Mouse (Mus musculus) kidney, postnatal 0 days (tissue): Measurements from ENCODE around the gene Atp2a3. TPM values are rescaled to one million over a fixed set of nuclear protein-coding genes. Genes with fewer than 3 reads are reported as not detected.

Experiments used
- ATAC-seq: fragments of 200-750 bp; cut with Nextera tagmentation; replicated peaks from 2 replicates; pipeline ENCODE4 v1.8.0; 2017; ENCODE audit warnings: low read depth, moderate number of reproducible peaks, moderate TSS enrichment, moderate library complexity; ENCODE audit not compliant: low FRiP score
- DNase-seq: peaks from one replicate; pipeline ENCODE4 v3.0.0-alpha.2; 2016; ENCODE audit warnings: low spot score
- H3K27ac ChIP-seq: fragments of 300-500 bp; sonication (generic); 2 replicates; pipeline ENCODE4 v1.5.1; 2014; ENCODE audit warnings: mild to moderate bottlenecking
- H3K27me3 ChIP-seq: fragments of 300-500 bp; sonication (generic); 2 replicates; pipeline ENCODE4 v1.6.1; 2014; ENCODE audit warnings: low read length, mixed read lengths; ENCODE audit not compliant: insufficient read depth
- H3K36me3 ChIP-seq: fragments of 300-500 bp; sonication (generic); 2 replicates; pipeline ENCODE4 v1.6.1; 2014; ENCODE audit warnings: low read length, mixed read lengths; ENCODE audit not compliant: insufficient read depth
- H3K4me1 ChIP-seq: fragments of 300-500 bp; sonication (generic); replicated peaks from 2 replicates; pipeline ENCODE4 v1.6.1; 2014; ENCODE audit warnings: antibody characterized with exemption, low read length, mixed read lengths; ENCODE audit not compliant: insufficient read depth
- H3K4me2 ChIP-seq: fragments of 300-500 bp; sonication (generic); 2 replicates; pipeline ENCODE4 v1.6.1; 2014; ENCODE audit warnings: mild to moderate bottlenecking, low read length, moderate library complexity, mixed read lengths
- H3K4me3 ChIP-seq: fragments of 300-500 bp; sonication (generic); replicated peaks from 2 replicates; pipeline ENCODE4 v1.5.1; 2014; ENCODE audit warnings: low read depth, low read length
- H3K9ac ChIP-seq: fragments of 300-500 bp; sonication (generic); 2 replicates; pipeline ENCODE4 v1.6.1; 2014; ENCODE audit warnings: low read depth, low read length
- H3K9me3 ChIP-seq: fragments of 300-500 bp; sonication (generic); replicated peaks from 2 replicates; pipeline ENCODE4 v1.6.1; 2016; ENCODE audit warnings: low read length, inconsistent platforms, mixed read lengths
- CTCF ChIP-seq: IDR thresholded peaks from 2 replicates; pipeline ENCODE4 v1.5.1; 2016; ENCODE audit warnings: antibody characterized with exemption, low read depth, mild to moderate bottlenecking, moderate library complexity
- WGBS: fragments of 180-500 bp; shearing (Covaris S2); extraction: QIAGEN DNeasy Blood & Tissue Kit; methylation state at CpG from one replicate; pipeline ENCODE4 v1.1.7; 2014; 5-methylcytosine and 5-hydroxymethylcytosine counted together
- polyA plus RNA-seq: library from polyadenylated mRNA; unstranded; fragments of >200 nt; fragmentation: Nextera tagmentation; extraction: Ambion mirVana; gene quantifications from 2 replicates; pipeline ENCODE4 v1.2.1, GENCODE M21; 2015

Gene Atp2a3
- polyA plus RNA-seq, 1 experiment from 2014 or later: 9.9 TPM

DNA sequence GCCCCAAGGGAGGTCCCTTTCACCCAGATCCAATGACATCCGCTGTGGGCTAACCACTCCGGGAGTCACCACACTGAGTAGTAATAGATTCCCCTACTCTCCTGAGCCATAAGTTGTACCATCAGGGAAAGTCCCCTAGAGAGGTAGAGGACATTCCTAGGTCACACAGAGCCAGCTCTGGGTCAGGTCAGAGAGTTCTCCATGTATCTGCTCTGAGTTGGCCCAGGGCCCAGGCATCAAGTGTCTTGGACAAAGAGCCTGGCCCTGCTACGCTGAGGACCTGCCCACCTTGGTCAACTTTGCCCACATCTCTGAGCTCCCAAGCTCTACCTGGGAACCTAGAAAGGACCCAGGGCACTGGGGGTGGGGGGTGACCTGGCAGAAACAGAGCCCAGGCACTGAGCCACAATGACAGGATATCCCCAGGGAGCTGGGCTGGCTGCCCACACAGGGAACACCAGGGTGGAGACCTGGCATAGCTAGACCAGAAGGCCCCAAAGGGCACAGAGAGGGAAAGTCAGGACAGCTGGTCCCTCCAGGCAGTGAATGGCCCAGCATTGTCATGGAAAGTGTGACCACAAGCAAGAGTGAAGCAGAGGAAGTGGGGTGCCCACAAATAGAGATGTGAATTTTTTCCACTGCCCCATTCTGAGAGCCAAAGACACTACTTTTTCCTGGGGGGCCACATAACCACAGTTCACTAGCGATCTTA lies 7.4 kb upstream of the Atp2a3 start:
- ATAC-seq (0 out of 2 replicates have a peak, but pooled peaks have one; percentile 16), DNase-seq (no peak)
- Histone ChIP-seq H3K27me3 (no peaks in the 10 kb centered on the region), H3K27ac (peak overlapping the region; percentile 36), H3K4me3 (no peak overlapping the region), H3K9ac (no peak overlapping the region), H3K9me3 (no peaks in the 10 kb centered on the region), H3K4me1 (peaks cover 13% of the 10 kb centered on the region), H3K36me3 (no peaks in the 10 kb centered on the region), H3K4me2 (no peak overlapping the region)
- TF ChIP-seq CTCF: no peak
- WGBS: 83% methylated on average over 4 of the region's 4 CpGs

DNA sequence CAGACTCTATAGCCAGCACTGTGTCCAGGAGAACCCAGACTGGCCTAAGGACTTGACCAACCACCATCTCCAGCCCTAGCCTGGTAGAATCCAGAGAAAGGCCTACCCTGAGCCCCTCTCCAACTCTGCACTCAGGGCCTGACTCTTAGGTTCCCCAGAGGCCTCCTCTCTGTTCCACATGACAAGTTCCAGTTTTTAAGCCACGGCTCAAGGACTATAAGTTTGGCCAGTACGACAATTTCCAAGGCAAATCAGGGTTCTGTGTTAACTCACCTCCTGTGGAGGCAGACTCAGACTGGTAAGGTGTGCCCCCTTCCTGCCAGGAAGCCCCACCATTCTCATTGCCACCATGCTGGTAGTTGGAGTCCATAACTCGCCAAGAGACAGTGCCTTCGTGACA lies 6.8 kb upstream of the Atp2a3 start:
- 73% methylated on average over 4 of the region's 4 CpGs for WGBS
- H3K9ac ChIP-seq: no peak overlapping the region
- H3K4me1 ChIP-seq: peaks cover 13% of the 10 kb centered on the region
- H3K27ac ChIP-seq: 0 out of 2 replicates have a peak overlapping the region, but pooled peaks have one; percentile 36
- H3K4me2 ChIP-seq: no peak overlapping the region
- no peaks in the 10 kb centered on the region; the same call in 1 of the 2 replicates for H3K27me3 ChIP-seq
- no peak for TF ChIP-seq CTCF
- H3K36me3 ChIP-seq: no peaks in the 10 kb centered on the region
- no peak overlapping the region for H3K4me3 ChIP-seq
- DNase-seq (no peak), ATAC-seq (no peak)
- H3K9me3 ChIP-seq: no peaks in the 10 kb centered on the region

DNA sequence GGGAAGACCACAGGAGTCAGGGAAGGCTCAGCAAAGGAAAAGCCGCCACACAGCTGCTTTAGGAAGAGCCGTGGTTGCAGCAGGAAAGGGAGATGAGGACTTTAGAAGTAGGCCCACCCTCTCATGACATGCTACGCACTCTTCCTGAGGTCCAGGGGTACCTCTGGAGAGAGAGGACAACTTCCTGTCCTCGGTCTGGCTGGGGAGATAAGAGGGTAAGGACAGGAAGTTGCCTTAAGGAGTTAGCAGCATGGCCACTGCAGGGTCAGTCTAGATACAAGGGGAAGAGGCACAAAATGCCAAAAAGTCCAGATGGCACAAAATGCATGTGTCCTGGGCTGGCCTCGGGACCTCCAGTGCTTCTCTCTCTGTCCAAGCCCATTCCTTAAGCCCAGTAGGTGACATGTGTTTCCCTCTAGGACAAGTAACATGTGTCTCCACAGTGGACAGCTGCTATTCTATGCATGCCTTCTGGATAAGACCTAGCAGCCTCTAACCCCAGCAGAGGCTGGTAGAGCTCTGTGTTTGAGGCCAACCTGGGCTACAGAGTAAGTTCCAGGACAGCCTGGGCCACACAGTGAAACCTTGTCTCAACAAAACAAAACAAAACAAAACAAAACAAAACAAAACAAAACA lies 5.5 kb upstream of the Atp2a3 start:
- no peaks in the 10 kb centered on the region for H3K9me3 ChIP-seq
- no peak for TF ChIP-seq CTCF
- DNase-seq (no peak), ATAC-seq (no peak)
- H3K4me2 ChIP-seq: no peak overlapping the region
- H3K27me3 ChIP-seq: no peaks in the 10 kb centered on the region; the same call in 1 of the 2 replicates
- 54% methylated on average over 5 of the region's 5 CpGs for WGBS
- H3K27ac ChIP-seq: no peak overlapping the region
- H3K9ac ChIP-seq: no peak overlapping the region
- peaks cover 13% of the 10 kb centered on the region for H3K4me1 ChIP-seq
- no peaks in the 10 kb centered on the region for H3K36me3 ChIP-seq
- no peak overlapping the region for H3K4me3 ChIP-seq

DNA sequence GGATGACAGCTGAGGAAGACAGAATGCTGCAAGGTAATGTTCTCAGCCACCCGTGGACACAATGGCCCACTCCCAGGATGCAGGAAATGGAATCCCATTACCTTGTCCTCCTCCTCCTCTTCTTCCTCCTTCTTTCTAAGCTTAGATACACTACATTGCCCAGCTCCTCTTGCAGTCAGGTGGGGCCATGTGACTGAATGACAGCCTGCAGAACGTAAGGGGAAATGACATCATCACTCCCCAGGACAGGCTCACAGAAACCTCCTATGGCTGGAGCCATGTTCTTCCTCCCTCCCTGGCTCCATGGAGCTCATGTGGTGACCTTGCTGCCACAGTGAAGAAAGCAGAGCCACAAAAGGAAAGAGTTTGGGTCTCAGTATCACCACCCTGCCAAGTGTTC lies 3.7 kb upstream of the Atp2a3 start:
- no peak for TF ChIP-seq CTCF
- Histone ChIP-seq H3K27me3 (peaks cover 5% of the 10 kb centered on the region), H3K4me1 (peaks cover 16% of the 10 kb centered on the region), H3K4me3 (no peak overlapping the region), H3K36me3 (no peaks in the 10 kb centered on the region), H3K27ac (no peak overlapping the region), H3K9me3 (no peaks in the 10 kb centered on the region), H3K9ac (no peak overlapping the region), H3K4me2 (no peak overlapping the region)
- 32% methylated on average over 2 of the region's 2 CpGs for WGBS
- ATAC-seq (no peak), DNase-seq (no peak)

DNA sequence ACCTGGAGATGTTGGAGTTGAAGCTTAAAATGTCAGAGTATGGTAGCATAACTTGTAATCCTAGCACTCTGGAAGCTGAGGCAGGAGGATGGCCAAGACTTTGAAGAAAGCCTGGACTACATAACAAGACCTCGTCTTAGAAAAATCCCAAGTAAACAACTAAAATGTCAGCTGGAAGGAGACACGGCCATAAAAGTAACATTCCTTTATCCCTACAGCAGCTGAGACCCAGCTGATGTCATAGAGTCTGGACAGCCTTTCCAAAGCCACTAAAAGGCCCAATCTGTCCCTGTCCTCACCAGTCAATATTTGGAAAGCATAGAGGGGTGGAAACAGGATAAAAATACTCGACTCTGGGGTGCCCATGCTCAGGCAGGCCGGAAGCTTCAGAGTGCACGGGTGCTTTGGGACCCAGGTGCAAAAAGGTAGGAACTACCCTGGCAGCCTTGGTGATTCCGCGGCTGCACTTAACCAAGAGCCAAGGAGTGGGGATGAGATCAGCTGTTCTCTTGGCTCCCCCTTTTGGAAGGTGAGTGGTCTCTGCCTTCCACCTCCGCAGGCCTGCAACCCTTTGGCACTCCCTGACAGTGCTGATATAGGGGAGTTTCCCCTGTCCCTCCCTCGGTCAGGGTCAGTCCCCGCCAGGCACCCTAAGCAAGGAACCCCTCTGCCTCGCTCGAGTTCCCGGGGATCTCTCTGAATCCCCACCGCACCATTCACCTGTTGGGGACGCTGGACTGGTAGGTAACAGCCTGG lies 867 bp upstream of the Atp2a3 start:
- peak; percentile 6; the same call in 1 of the 2 replicates for TF ChIP-seq CTCF
- Histone ChIP-seq H3K27me3 (peaks cover 5% of the 10 kb centered on the region), H3K4me1 (peaks cover 14% of the 10 kb centered on the region; the same call in 1 of the 2 replicates), H3K9me3 (no peaks in the 10 kb centered on the region), H3K27ac (no peak overlapping the region), H3K4me2 (no peak overlapping the region), H3K36me3 (no peaks in the 10 kb centered on the region), H3K9ac (no peak overlapping the region), H3K4me3 (no peak overlapping the region)
- WGBS: 18% methylated on average over 15 of the region's 15 CpGs
- ATAC-seq: no peak
- peak; percentile 56 for DNase-seq

DNA sequence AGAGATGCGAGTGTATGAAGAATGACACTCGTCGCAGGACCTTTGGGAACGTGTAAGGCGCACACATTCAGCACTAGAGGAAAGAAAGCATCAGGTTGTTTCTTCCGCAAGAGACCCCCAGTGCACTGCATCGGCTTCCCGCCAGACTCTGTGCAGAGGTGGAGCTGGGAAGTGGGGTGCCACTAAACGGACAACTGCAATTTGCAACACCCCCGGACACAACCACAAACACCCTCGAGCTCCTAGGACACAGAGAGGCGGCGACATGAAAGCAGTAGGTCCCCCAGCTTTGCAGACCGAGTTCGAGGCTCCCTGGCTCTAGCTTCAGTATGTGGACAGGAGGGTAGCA lies 272 bp upstream of the Atp2a3 start:
- Histone ChIP-seq H3K9me3 (no peaks in the 10 kb centered on the region), H3K4me3 (peak overlapping the region; percentile 32), H3K27me3 (peaks cover 5% of the 10 kb centered on the region), H3K36me3 (no peaks in the 10 kb centered on the region), H3K27ac (no peak overlapping the region), H3K4me1 (0 out of 2 replicates have a peak, but pooled peaks cover 14% of the 10 kb centered on the region), H3K9ac (no peak overlapping the region), H3K4me2 (peak overlapping the region; percentile 54)
- ATAC-seq (no peak), DNase-seq (no peak)
- WGBS: 8% methylated on average over 15 of the region's 15 CpGs
- TF ChIP-seq CTCF: no peak
